Mouse (Mus musculus) kidney, postnatal 14 days (tissue): ENCODE measurements around the gene Ankdd1b.

Experiments used
- DNase-seq: peaks from one replicate; pipeline ENCODE4 v3.0.0; 2022; ENCODE audit warnings: mixed read lengths

Ankdd1b gene

GRCm38 (mm10) chr13:96470957-96471356 lies at the start of gene Ankdd1b:
Gene Ankdd1b (minus strand): TSS chr13:96471198.
- no peak for DNase-seq

GRCm38 (mm10) chr13:96517335-96517734 lies 46.3 kb upstream of the Ankdd1b start:
- no peak for DNase-seq

GRCm38 (mm10) chr13:96516249-96516648 lies 45.3 kb upstream of the Ankdd1b start:
- DNase-seq, result no peak

GRCm38 (mm10) chr13:96514154-96514942 lies 43.4 kb upstream of the Ankdd1b start:
- no peak for DNase-seq

GRCm38 (mm10) chr13:96511893-96512292 lies 40.9 kb upstream of the Ankdd1b start:
- DNase-seq, result no peak

- no peak for DNase-seq
These were observed 40.3 kb upstream of the Ankdd1b start for GRCm38 (mm10) chr13:96511262-96511661.

GRCm38 (mm10) chr13:96510635-96511034 lies 39.6 kb upstream of the Ankdd1b start:
- no peak for DNase-seq

GRCm38 (mm10) chr13:96507541-96507940 lies 36.5 kb upstream of the Ankdd1b start:
- no peak for DNase-seq

- DNase-seq, result no peak
These were observed 35.3 kb upstream of the Ankdd1b start for GRCm38 (mm10) chr13:96506313-96506712.

- DNase-seq, result no peak
These were observed 34.7 kb upstream of the Ankdd1b start for GRCm38 (mm10) chr13:96505661-96506060.

- no peak for DNase-seq
These were observed 28.9 kb upstream of the Ankdd1b start for GRCm38 (mm10) chr13:96499891-96500290.

- no peak for DNase-seq
These were observed 25.6 kb upstream of the Ankdd1b start for GRCm38 (mm10) chr13:96496630-96497029.

GRCm38 (mm10) chr13:96490433-96490832 lies 19.4 kb upstream of the Ankdd1b start, which contains the start of gene Gm17622:
Gene Gm17622 (plus strand): TSS chr13:96490733.
- no peak for DNase-seq

GRCm38 (mm10) chr13:96487968-96488367 lies 17.0 kb upstream of the Ankdd1b start:
- no peak for DNase-seq

GRCm38 (mm10) chr13:96487230-96487629 lies 16.2 kb upstream of the Ankdd1b start:
- no peak for DNase-seq

- no peak for DNase-seq
These were observed 8.0 kb upstream of the Ankdd1b start for GRCm38 (mm10) chr13:96478991-96479390.

- DNase-seq, result no peak
These were observed 6.2 kb upstream of the Ankdd1b start for GRCm38 (mm10) chr13:96477226-96477625.

- DNase-seq, result no peak
These were observed 442 bp downstream of the Ankdd1b start for GRCm38 (mm10) chr13:96470556-96470955.

GRCm38 (mm10) chr13:96468678-96469077 lies 2.3 kb downstream of the Ankdd1b start:
- DNase-seq, result no peak

- DNase-seq, result no peak
These were observed 5.7 kb downstream of the Ankdd1b start for GRCm38 (mm10) chr13:96465315-96465714.

- DNase-seq, result no peak
These were observed 8.4 kb downstream of the Ankdd1b start for GRCm38 (mm10) chr13:96462644-96463043.

- DNase-seq, result no peak
These were observed 12.4 kb downstream of the Ankdd1b start for GRCm38 (mm10) chr13:96458606-96459005.

GRCm38 (mm10) chr13:96458018-96458417 lies 13.0 kb downstream of the Ankdd1b start:
- no peak for DNase-seq

GRCm38 (mm10) chr13:96457566-96457965 lies 13.4 kb downstream of the Ankdd1b start:
- no peak for DNase-seq

GRCm38 (mm10) chr13:96454288-96454687 lies 16.7 kb downstream of the Ankdd1b start:
- DNase-seq, result peak; percentile 29
